In genomic region chr9:99152699-99153490, GRCm38 (mm10) we compare ENCODE assay signal across 14 mouse cellular contexts. TPM values are rescaled to one million over a fixed set of nuclear protein-coding genes. Genes with fewer than 3 reads are reported as not detected.
DNase-seq lines count a peak whose midpoint lies in the region; ATAC-seq and TF ChIP-seq lines count a peak whose summit lies in the region.
"Had no signal": no experiment of that assay in that cellular context is flagged by ENCODE, and none has a peak within 500 bp of the region (broad histone marks: within the 10 kb centered on the region; RNA-seq: fewer than 3 reads in every experiment).

No protein-coding gene starts in this region.

- no peaks in the 10 kb centered on the region for H3K9me3 ChIP-seq in forebrain, embryonic 15.5 days
- H3K9me3 ChIP-seq in forebrain, embryonic 10.5 days = no peaks in the 10 kb centered on the region
- H3K9me3 ChIP-seq: hindbrain, embryonic 10.5 days; megakaryocyte, embryonic 14.5 days had no signal

- 31% methylated on average over 9 of the region's 9 CpGs for WGBS in forebrain, embryonic 15.5 days
- WGBS in forebrain, embryonic 10.5 days = 61% methylated on average over 9 of the region's 9 CpGs

- no peaks in the 10 kb centered on the region for H3K27me3 ChIP-seq in forebrain, embryonic 15.5 days
- H3K27me3 ChIP-seq in forebrain, embryonic 10.5 days (ENCODE audit: poor library complexity, severe bottlenecking) = no peaks in the 10 kb centered on the region
- no peaks in the 10 kb centered on the region for H3K27me3 ChIP-seq in C2C12 (ENCODE audit: control insufficient read depth, insufficient read depth, insufficient read length)
- H3K27me3 ChIP-seq: megakaryocyte, embryonic 14.5 days had no signal

- no peak overlapping the region for H3ac ChIP-seq in C2C12 (ENCODE audit: control insufficient read depth, insufficient read length, low read depth)

- no peaks in the 10 kb centered on the region for H3K79me2 ChIP-seq in C2C12 (ENCODE audit: control insufficient read depth, insufficient read depth)

- H3K4me1 ChIP-seq in forebrain, embryonic 15.5 days = peaks cover 10% of the 10 kb centered on the region; the same call in 1 of the 2 replicates
- H3K4me1 ChIP-seq in forebrain, embryonic 10.5 days = peaks cover 14% of the 10 kb centered on the region

- H3K27ac ChIP-seq in forebrain, embryonic 15.5 days (replicated peaks) = peak overlapping the region; percentile 38
- no peak overlapping the region for H3K27ac ChIP-seq in forebrain, embryonic 10.5 days
- H3K27ac ChIP-seq: hindbrain, embryonic 10.5 days; liver, embryonic 14.5 days had no signal

- no peak overlapping the region for H3K4me2 ChIP-seq in forebrain, embryonic 15.5 days (replicated peaks)

- ATAC-seq in forebrain, embryonic 15.5 days (replicated peaks) = peak; percentile 16; the same call in 1 of the 2 replicates
- ATAC-seq: activated CD4-positive, CD25-positive, alpha-beta regulatory T cell, adult 4 months; intestine, postnatal 0 days had no signal

- H3K4me3 ChIP-seq in forebrain, embryonic 15.5 days = no peak overlapping the region
- no peak overlapping the region for H3K4me3 ChIP-seq in forebrain, embryonic 10.5 days
- no peak overlapping the region for H3K4me3 ChIP-seq in C2C12 (ENCODE audit: insufficient read depth, poor library complexity, severe bottlenecking)
- H3K4me3 ChIP-seq: hindbrain, embryonic 10.5 days; megakaryocyte, embryonic 14.5 days had no signal

- TF ChIP-seq CTCF in C2C12 (IDR thresholded peaks at IDR 0.05; ENCODE audit: control insufficient read depth, insufficient read depth, insufficient read length) = no peak

- DNase-seq in forebrain, embryonic 10.5 days (ENCODE audit: extremely low spot score, low spot score) = no peak
- DNase-seq in kidney, postnatal 10 days = peak; percentile 21
- DNase-seq in kidney, postnatal 25 days = no peak
- DNase-seq in NIH3T3 (ENCODE audit: low read depth) = peak; percentile 40
- DNase-seq in cerebellum, adult 18-20 months = no peak
- DNase-seq in cerebellum, postnatal 25 days = no peak
- DNase-seq: thymus, adult 2 months had no signal

- H3K79me3 ChIP-seq in C2C12 (ENCODE audit: low read depth) = no peaks in the 10 kb centered on the region

- H3K36me3 ChIP-seq in forebrain, embryonic 15.5 days = no peaks in the 10 kb centered on the region
- no peaks in the 10 kb centered on the region for H3K36me3 ChIP-seq in forebrain, embryonic 10.5 days (replicated peaks)
- H3K36me3 ChIP-seq in C2C12 (ENCODE audit: control insufficient read depth, insufficient read depth) = no peaks in the 10 kb centered on the region
- H3K36me3 ChIP-seq: hindbrain, embryonic 10.5 days had no signal

- H3K9ac ChIP-seq in forebrain, embryonic 15.5 days (replicated peaks) = no peak overlapping the region
- H3K9ac ChIP-seq: liver, embryonic 14.5 days had no signal

TF ChIP-seq in C2C12, 6 proteins besides CTCF, POLR2A, EP300 and RAD21:
- no peak for TF ChIP-seq MYOD1 (IDR thresholded peaks at IDR 0.05; ENCODE audit: control insufficient read depth, insufficient read length, low read depth)
- peak; percentile 17 for TF ChIP-seq USF1 (IDR thresholded peaks at IDR 0.05; ENCODE audit: low read depth)
- no peak for TF ChIP-seq MAX (IDR thresholded peaks at IDR 0.05)
- no peak for TF ChIP-seq MYOG (IDR thresholded peaks at IDR 0.05; ENCODE audit: control insufficient read depth, extremely low read depth, insufficient read length)
- peak; percentile 6 for TF ChIP-seq CEBPB (IDR thresholded peaks at IDR 0.05; ENCODE audit: low read depth)
- no peak for TF ChIP-seq FOSL1 (IDR thresholded peaks at IDR 0.05; ENCODE audit: insufficient read depth, low read length, poor library complexity, severe bottlenecking)

RNA-seq across cellular contexts. Expression of gene Pik3cb, which starts 12.5 kb away (rescaled TPM):
- polyA plus RNA-seq in forebrain, embryonic 15.5 days (2015; fragmentation: Nextera tagmentation; extraction: Ambion mirVana) = 3.7 and 3.8 TPM in 2 replicates
- polyA plus RNA-seq in forebrain, embryonic 10.5 days (2016; fragmentation: Nextera tagmentation; extraction: Ambion mirVana) = 1.9 and 2.2 TPM in 2 replicates
- polyA plus RNA-seq in C2C12 (2012; fragmentation: generic; extraction: Trizol) = 3.4 TPM

Comparison
In these comparisons a context has a peak if more than half of its experiments do, and no peak if none do; other contexts are left out.
1. DNase-seq: peak in kidney, postnatal 10 days (single experiment) and NIH3T3 (single experiment); none in forebrain, embryonic 10.5 days (single experiment), kidney, postnatal 25 days (0 of 2), cerebellum, adult 18-20 months (0 of 2) and cerebellum, postnatal 25 days (0 of 2).